Comparison of ENCODE assay signal across 9 mouse cellular contexts in genomic region chr6:51169971-51170411, GRCm38 (mm10).
A peak's percentile ranks its signal among the peaks of the same experiment; 100 is the strongest.
DNase-seq lines count a peak whose midpoint lies in the region; ATAC-seq and TF ChIP-seq lines count a peak whose summit lies in the region.
"Had no signal": no experiment of that assay in that cellular context is flagged by ENCODE, and none has a peak within 500 bp of the region (broad histone marks: within the 10 kb centered on the region; RNA-seq: fewer than 3 reads in every experiment).

No protein-coding gene starts in this region.

- H3K36me3 ChIP-seq in kidney, adult 2 months (ENCODE audit: control insufficient read depth, insufficient read depth, low read length): no peaks in the 10 kb centered on the region
- no peaks in the 10 kb centered on the region for H3K36me3 ChIP-seq in forebrain, embryonic 13.5 days (ENCODE audit: poor library complexity, severe bottlenecking)
- no peaks in the 10 kb centered on the region for H3K36me3 ChIP-seq in intestine, embryonic 16.5 days (ENCODE audit: control insufficient read depth, insufficient read depth, low read length)

- no peaks in the 10 kb centered on the region for H3K9me3 ChIP-seq in forebrain, embryonic 13.5 days (replicated peaks)
- no peaks in the 10 kb centered on the region for H3K9me3 ChIP-seq in intestine, embryonic 16.5 days (ENCODE audit: control insufficient read depth, low read length)

- peak overlapping the region; percentile 48 for H3K4me2 ChIP-seq in forebrain, embryonic 13.5 days
- peak overlapping the region; percentile 43 for H3K4me2 ChIP-seq in intestine, embryonic 16.5 days (ENCODE audit: low read depth, low read length)

- 0 out of 2 replicates have a peak overlapping the region, but pooled peaks have one; percentile 40 for H3K9ac ChIP-seq in forebrain, embryonic 13.5 days
- H3K9ac ChIP-seq in intestine, embryonic 16.5 days (ENCODE audit: low read depth, low read length): peak overlapping the region; percentile 72; the same call in 1 of the 2 replicates

- TF ChIP-seq CTCF in kidney, adult 2 months (conservative IDR thresholded peaks at IDR 0.05; ENCODE audit: insufficient read depth, insufficient read length, low read depth, low read length): no peak

- no peaks in the 10 kb centered on the region for H3K4me1 ChIP-seq in kidney, adult 2 months (ENCODE audit: control insufficient read depth, insufficient read depth, low read length)
- peaks cover 48% of the 10 kb centered on the region for H3K4me1 ChIP-seq in forebrain, embryonic 13.5 days
- peaks cover 20% of the 10 kb centered on the region for H3K4me1 ChIP-seq in intestine, embryonic 16.5 days (ENCODE audit: control insufficient read depth, insufficient read depth, low read length)

- no peak for ATAC-seq in forebrain, embryonic 13.5 days
- no peak for ATAC-seq in intestine, embryonic 16.5 days
- ATAC-seq: Patski had no signal

- peak overlapping the region; percentile 41 for H3K4me3 ChIP-seq in kidney, adult 2 months (ENCODE audit: insufficient read depth, low read depth, low read length)
- H3K4me3 ChIP-seq in forebrain, embryonic 13.5 days: 0 out of 2 replicates have a peak overlapping the region, but pooled peaks have one; percentile 9
- H3K4me3 ChIP-seq in intestine, embryonic 16.5 days (ENCODE audit: low read length): peak overlapping the region; percentile 17; the same call in 1 of the 2 replicates

- peak overlapping the region; percentile 11 for H3K27ac ChIP-seq in kidney, adult 2 months (ENCODE audit: insufficient read depth, low read depth, low read length)
- peak overlapping the region; percentile 31 for H3K27ac ChIP-seq in forebrain, embryonic 13.5 days
- peak overlapping the region; percentile 91 for H3K27ac ChIP-seq in intestine, embryonic 16.5 days (ENCODE audit: low read length)

- peak; percentile 29 for DNase-seq in kidney, adult 2 months
- no peak for DNase-seq in kidney, adult 9 months
- peak; percentile 49 for DNase-seq in lung, postnatal 36 days
- DNase-seq in spleen, adult 18-20 months: no peak
- DNase-seq in adrenal gland, postnatal 4 days (ENCODE audit: low spot score in 2 of 2): no peak
- DNase-seq in adrenal gland, postnatal 36 days: no peak

- 5% methylated on average over 22 of the region's 22 CpGs for WGBS in kidney, adult 2 months
- WGBS in forebrain, embryonic 13.5 days: 2% methylated on average over 22 of the region's 22 CpGs
- WGBS in intestine, embryonic 16.5 days: 2% methylated on average over 22 of the region's 22 CpGs

- no peak for TF ChIP-seq POLR2A in kidney, adult 2 months (IDR thresholded peaks at IDR 0.05; ENCODE audit: low read depth, low read length)

- peaks cover 4% of the 10 kb centered on the region for H3K27me3 ChIP-seq in kidney, adult 2 months (replicated peaks; ENCODE audit: control insufficient read depth, insufficient read depth, low read length)
- peaks cover 49% of the 10 kb centered on the region for H3K27me3 ChIP-seq in forebrain, embryonic 13.5 days
- peaks cover 10% of the 10 kb centered on the region for H3K27me3 ChIP-seq in intestine, embryonic 16.5 days (replicated peaks; ENCODE audit: control insufficient read depth, insufficient read depth, low read length)
- H3K27me3 ChIP-seq: Patski had no signal

Comparison
In these comparisons a context has a peak if more than half of its experiments do, and no peak if none do; other contexts are left out.
1. DNase-seq: peak in kidney, adult 2 months (single experiment) and lung, postnatal 36 days (single experiment); none in kidney, adult 9 months (single experiment), spleen, adult 18-20 months (0 of 2), adrenal gland, postnatal 4 days (0 of 2) and adrenal gland, postnatal 36 days (0 of 2).
2. H3K27ac ChIP-seq: peak in every context shown above with its lines; median percentile 91 in intestine, embryonic 16.5 days; 31 in forebrain, embryonic 13.5 days; 11 in kidney, adult 2 months.
3. Peak in every context shown above with its lines, with median percentiles within 50 percentile points of each other: H3K4me3 ChIP-seq.